Mouse (Mus musculus): ENCODE results near the gene Gabra3. TPM values are rescaled to one million over a fixed set of nuclear protein-coding genes. Genes with fewer than 3 reads are reported as not detected.

Gabra3 gene
- 7.9 and 11.4 TPM in 2 replicates for polyA plus RNA-seq (2015; fragmentation: Nextera tagmentation; extraction: Ambion mirVana)

- Histone ChIP-seq H3K9me3 (replicated peaks) (no peaks in the 10 kb centered on the region), H3K27ac (peak within 1 kb of the TSS; percentile 51), H3K36me3 (ENCODE audit: poor library complexity, severe bottlenecking) (no peaks in the 10 kb centered on the region), H3K4me3 (peak within 1 kb of the TSS; percentile 41), H3K9ac (peak within 1 kb of the TSS; percentile 50), H3K4me2 (peak within 1 kb of the TSS; percentile 60), H3K4me1 (0 out of 2 replicates have a peak, but pooled peaks cover 5% of the 10 kb centered on the region), H3K27me3 (no peaks in the 10 kb centered on the region)
- peak; percentile 93 for ATAC-seq
- 13% methylated on average over 4 of the region's 4 CpGs for whole genome bisulfite sequencing
Measured at GRCm38 (mm10) chrX:72656230-72656898, at the start of gene Gabra3. Gabra3 (minus strand) TSS chrX:72656848.

DNA sequence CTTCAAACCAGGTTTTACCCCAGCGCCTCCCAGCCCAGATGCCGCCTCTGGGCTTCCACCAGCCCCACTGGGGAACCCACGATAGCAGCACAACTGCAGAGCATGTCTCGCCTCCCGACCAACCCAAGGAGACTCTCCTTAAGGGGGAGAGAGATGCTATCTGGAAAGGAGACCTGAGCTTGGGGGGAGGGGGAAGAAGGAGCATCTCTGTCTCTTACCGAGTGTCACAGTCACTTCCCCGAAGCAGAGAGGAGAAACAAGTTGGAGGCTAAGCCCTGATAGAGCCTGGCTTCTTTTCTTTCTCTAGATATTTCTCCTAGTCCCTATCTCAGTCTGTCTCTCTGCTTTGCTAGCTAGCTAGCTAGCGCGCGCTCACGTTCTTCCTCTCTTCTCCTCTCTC, 859 bp downstream of the Gabra3 start:
- Histone ChIP-seq H3K9me3 (replicated peaks) (no peaks in the 10 kb centered on the region), H3K4me3 (peak overlapping the region; percentile 41), H3K27ac (peak overlapping the region; percentile 51), H3K36me3 (ENCODE audit: poor library complexity, severe bottlenecking) (no peaks in the 10 kb centered on the region), H3K4me2 (peak overlapping the region; percentile 60), H3K27me3 (no peaks in the 10 kb centered on the region), H3K4me1 (0 out of 2 replicates have a peak, but pooled peaks cover 5% of the 10 kb centered on the region), H3K9ac (peak overlapping the region; percentile 50)
- ATAC-seq = peak; percentile 84
- 8% methylated on average over 7 of the region's 11 CpGs for WGBS

- H3K4me3 ChIP-seq = peak overlapping the region; percentile 41
- H3K27me3 ChIP-seq = no peaks in the 10 kb centered on the region
- 0 out of 2 replicates have a peak overlapping the region, but pooled peaks have one; percentile 51 for H3K27ac ChIP-seq
- peak; percentile 69 for ATAC-seq
- no peaks in the 10 kb centered on the region for H3K9me3 ChIP-seq (replicated peaks)
- peak overlapping the region; percentile 50 for H3K9ac ChIP-seq
- 14% methylated on average over 5 of the region's 5 CpGs for WGBS
- 0 out of 2 replicates have a peak, but pooled peaks cover 5% of the 10 kb centered on the region for H3K4me1 ChIP-seq
- peak overlapping the region; percentile 60 for H3K4me2 ChIP-seq
- no peaks in the 10 kb centered on the region for H3K36me3 ChIP-seq (ENCODE audit: poor library complexity, severe bottlenecking)
Measured at GRCm38 (mm10) chrX:72655381-72655780, 1.3 kb downstream of the Gabra3 start.

GRCm38 (mm10) chrX:72650688-72651087, 6.0 kb downstream of the Gabra3 start:
- ATAC-seq = no peak
- H3K4me1 ChIP-seq = 0 out of 2 replicates have a peak, but pooled peaks cover 5% of the 10 kb centered on the region
- 80% methylated on average over 3 of the region's 3 CpGs for WGBS

GRCm38 (mm10) chrX:72644691-72645090, 12.0 kb downstream of the Gabra3 start:
- no peak overlapping the region for H3K4me3 ChIP-seq
- no peaks in the 10 kb centered on the region for H3K4me1 ChIP-seq
- H3K4me2 ChIP-seq = no peak overlapping the region
- no peak overlapping the region for H3K9ac ChIP-seq
- no peak overlapping the region for H3K27ac ChIP-seq
- no peaks in the 10 kb centered on the region for H3K9me3 ChIP-seq (replicated peaks)
- H3K36me3 ChIP-seq (ENCODE audit: poor library complexity, severe bottlenecking) = no peaks in the 10 kb centered on the region
- WGBS = 64% methylated on average over 2 of the region's 2 CpGs
- no peaks in the 10 kb centered on the region for H3K27me3 ChIP-seq
- ATAC-seq = no peak

More at GRCm38 (mm10) chrX:72650688-72651087, 6.0 kb downstream of the Gabra3 start:
- Histone ChIP-seq H3K4me3 (no peak overlapping the region), H3K9ac (no peak overlapping the region), H3K9me3 (replicated peaks) (no peaks in the 10 kb centered on the region), H3K36me3 (ENCODE audit: poor library complexity, severe bottlenecking) (no peaks in the 10 kb centered on the region), H3K27me3 (no peaks in the 10 kb centered on the region), H3K27ac (no peak overlapping the region), H3K4me2 (no peak overlapping the region)

- Histone ChIP-seq H3K4me3 (no peak overlapping the region), H3K4me1 (no peaks in the 10 kb centered on the region), H3K9ac (no peak overlapping the region), H3K27ac (no peak overlapping the region), H3K4me2 (no peak overlapping the region), H3K9me3 (replicated peaks) (no peaks in the 10 kb centered on the region), H3K27me3 (no peaks in the 10 kb centered on the region), H3K36me3 (ENCODE audit: poor library complexity, severe bottlenecking) (no peaks in the 10 kb centered on the region)
- WGBS = 77% methylated on average over 5 of the region's 5 CpGs
- ATAC-seq = no peak
Measured at GRCm38 (mm10) chrX:72497284-72497683, 159.4 kb downstream of the Gabra3 start.

- Histone ChIP-seq H3K9ac (no peak overlapping the region), H3K4me1 (no peaks in the 10 kb centered on the region), H3K27ac (no peak overlapping the region), H3K27me3 (no peaks in the 10 kb centered on the region), H3K4me2 (no peak overlapping the region), H3K36me3 (ENCODE audit: poor library complexity, severe bottlenecking) (no peaks in the 10 kb centered on the region), H3K9me3 (replicated peaks) (no peaks in the 10 kb centered on the region), H3K4me3 (no peak overlapping the region)
- 94% methylated on average over 2 of the region's 2 CpGs for WGBS
- ATAC-seq = no peak
Measured at GRCm38 (mm10) chrX:72489806-72490205, 166.8 kb downstream of the Gabra3 start.

- Histone ChIP-seq H3K9me3 (replicated peaks) (no peaks in the 10 kb centered on the region), H3K4me3 (no peak within 1 kb of the TSS), H3K4me2 (no peak within 1 kb of the TSS), H3K9ac (no peak within 1 kb of the TSS), H3K36me3 (ENCODE audit: poor library complexity, severe bottlenecking) (no peaks in the 10 kb centered on the region), H3K4me1 (no peaks in the 10 kb centered on the region), H3K27ac (no peak within 1 kb of the TSS), H3K27me3 (no peaks in the 10 kb centered on the region)
- WGBS = 94% methylated on average over 6 of the region's 6 CpGs
- no peak for ATAC-seq
Measured at GRCm38 (mm10) chrX:72386758-72387157, 269.9 kb downstream of the Gabra3 start, which contains the start of gene Magea10. Magea10 (minus strand) TSS chrX:72386858.

MicroRNAs within 50 kb of the gene (microRNA counts, 519-probe panel; counts per million panel counts)
- microRNA mmu-miR-105 (1,577 counts per million, percentile 56 among the panel's probes with 10 or more counts), microRNA mmu-miR-767 (177 counts per million, percentile 53 among the panel's probes with 10 or more counts)

Small RNAs within 50 kb of the gene (microRNA-seq; reads per million reads assigned to microRNA genes)
- gene Mir105 (not detected), gene Mir767 (not detected)

Other genes starting within 250 kb of the Gabra3 start
- 1.5 and 1.9 TPM in 2 replicates for gene Gabrq, start 168.3 kb upstream of the Gabra3 start, polyA plus RNA-seq (2015; fragmentation: Nextera tagmentation; extraction: Ambion mirVana)